Mouse (Mus musculus) ES-Bruce4 (cell line): ENCODE results near the gene Tmem174.

Source experiments
- CTCF ChIP-seq: IDR thresholded peaks from one replicate; pipeline ENCODE4 v1.8.1; 2011; ENCODE audit warnings: low read depth, low read length
- EP300 ChIP-seq: IDR thresholded peaks from 2 replicates; pipeline ENCODE4 v1.6.1; 2011; ENCODE audit warnings: low read depth, low read length; ENCODE audit not compliant: insufficient read depth
- POLR2A ChIP-seq: IDR thresholded peaks from one replicate; pipeline ENCODE4 v1.8.1; 2011; ENCODE audit warnings: low read length; ENCODE audit not compliant: insufficient read depth

- TF ChIP-seq POLR2A: no peak
- TF ChIP-seq EP300: no peak
- no peak for TF ChIP-seq CTCF
Measured at GRCm38 (mm10) chr13:98656034-98656471, 18.8 kb upstream of the Tmem174 start.
